Mouse (Mus musculus) embryo, embryonic 10.5 days (tissue): ENCODE data around the gene Map4k4.

Experiments
- DNase-seq: peaks from one replicate; pipeline ENCODE4 v3.0.0-alpha.2; 2015; ENCODE audit warnings: low spot score

The Map4k4 gene

GRCm38 (mm10) chr1:39964427-39964826 lies 63.7 kb downstream of the Map4k4 start:
- no peak for DNase-seq

GRCm38 (mm10) chr1:39965461-39965860 lies 64.7 kb downstream of the Map4k4 start:
- DNase-seq, result no peak

DNA sequence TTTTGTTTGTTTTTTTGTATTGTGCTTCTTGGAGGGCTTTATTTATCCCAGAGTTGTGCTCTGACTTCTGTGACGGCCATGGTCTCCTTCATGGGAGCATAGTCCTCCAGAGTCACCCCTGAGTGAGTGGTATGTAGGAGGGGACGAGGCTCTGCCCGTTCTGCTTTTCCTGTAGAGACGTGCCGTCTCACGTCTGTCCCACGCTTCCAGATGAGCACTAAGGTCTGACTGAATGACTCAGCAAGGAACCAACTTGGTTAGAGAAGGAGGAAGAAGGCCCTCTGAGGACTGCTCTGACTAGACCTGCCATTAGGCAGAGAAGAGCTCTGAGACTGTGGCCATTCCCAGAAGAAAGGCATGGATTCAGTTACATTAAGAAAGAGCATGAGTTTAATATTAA lies 68.3 kb downstream of the Map4k4 start:
- DNase-seq, result no peak

- peak; percentile 65 for DNase-seq
Observed at GRCm38 (mm10) chr1:39969771-39970406, 69.2 kb downstream of the Map4k4 start.

- DNase-seq, result no peak
Observed at GRCm38 (mm10) chr1:39972411-39972810, 71.7 kb downstream of the Map4k4 start.

DNA sequence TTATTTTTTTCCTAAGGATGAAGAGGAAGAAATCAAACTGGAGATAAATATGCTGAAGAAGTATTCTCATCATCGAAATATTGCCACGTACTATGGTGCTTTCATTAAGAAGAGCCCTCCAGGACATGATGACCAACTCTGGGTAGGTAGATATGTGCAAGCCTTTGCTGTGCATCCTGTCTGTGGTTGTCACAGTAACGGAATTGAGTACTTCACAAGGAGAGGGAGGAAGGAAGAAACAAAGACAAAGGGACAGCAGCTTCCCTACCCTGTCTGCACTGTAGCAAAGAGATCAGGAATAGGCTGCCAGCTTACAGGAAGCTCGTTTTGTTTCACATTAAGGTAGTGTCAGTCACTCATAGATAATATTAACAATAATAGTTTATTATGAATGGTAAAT lies 73.2 kb downstream of the Map4k4 start:
- no peak for DNase-seq

DNA sequence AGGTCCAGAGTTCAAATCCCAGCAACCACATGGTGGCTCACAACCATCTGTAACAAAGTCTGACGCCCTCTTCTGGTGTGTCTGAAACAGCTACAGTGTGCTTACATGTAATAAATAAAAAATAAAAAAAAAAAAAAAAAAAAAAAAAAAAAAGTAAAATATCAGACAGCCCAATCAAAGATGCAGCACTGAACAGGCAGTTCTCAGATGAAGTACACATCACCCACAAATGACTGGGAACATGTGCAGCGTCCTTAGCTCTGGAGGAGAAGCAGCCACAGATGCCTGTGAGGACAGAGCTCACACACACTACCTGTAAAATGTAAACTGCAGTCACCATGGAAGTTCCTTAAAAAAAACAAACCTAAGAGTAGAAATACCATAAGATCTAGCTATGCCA lies 74.3 kb downstream of the Map4k4 start:
- DNase-seq, result no peak

DNA sequence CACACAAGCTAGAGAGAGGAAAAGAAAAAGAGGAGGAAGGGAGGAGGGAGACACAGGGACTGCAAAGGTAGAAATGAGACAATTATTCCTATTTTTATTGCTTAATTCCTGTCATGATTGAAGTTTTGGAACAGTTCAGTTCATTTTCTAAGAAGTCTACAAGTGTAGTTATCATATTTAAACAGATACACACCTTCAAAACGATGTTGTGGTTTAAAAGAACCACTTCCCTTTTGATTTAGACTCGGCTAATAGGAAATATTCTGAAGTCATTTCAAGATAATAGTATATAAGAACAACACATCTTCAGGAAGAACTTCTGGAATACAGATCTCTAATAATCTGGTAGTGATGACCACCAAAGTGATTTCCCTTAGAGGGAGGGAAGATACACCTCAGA lies 75.4 kb downstream of the Map4k4 start:
- DNase-seq, result no peak

DNA sequence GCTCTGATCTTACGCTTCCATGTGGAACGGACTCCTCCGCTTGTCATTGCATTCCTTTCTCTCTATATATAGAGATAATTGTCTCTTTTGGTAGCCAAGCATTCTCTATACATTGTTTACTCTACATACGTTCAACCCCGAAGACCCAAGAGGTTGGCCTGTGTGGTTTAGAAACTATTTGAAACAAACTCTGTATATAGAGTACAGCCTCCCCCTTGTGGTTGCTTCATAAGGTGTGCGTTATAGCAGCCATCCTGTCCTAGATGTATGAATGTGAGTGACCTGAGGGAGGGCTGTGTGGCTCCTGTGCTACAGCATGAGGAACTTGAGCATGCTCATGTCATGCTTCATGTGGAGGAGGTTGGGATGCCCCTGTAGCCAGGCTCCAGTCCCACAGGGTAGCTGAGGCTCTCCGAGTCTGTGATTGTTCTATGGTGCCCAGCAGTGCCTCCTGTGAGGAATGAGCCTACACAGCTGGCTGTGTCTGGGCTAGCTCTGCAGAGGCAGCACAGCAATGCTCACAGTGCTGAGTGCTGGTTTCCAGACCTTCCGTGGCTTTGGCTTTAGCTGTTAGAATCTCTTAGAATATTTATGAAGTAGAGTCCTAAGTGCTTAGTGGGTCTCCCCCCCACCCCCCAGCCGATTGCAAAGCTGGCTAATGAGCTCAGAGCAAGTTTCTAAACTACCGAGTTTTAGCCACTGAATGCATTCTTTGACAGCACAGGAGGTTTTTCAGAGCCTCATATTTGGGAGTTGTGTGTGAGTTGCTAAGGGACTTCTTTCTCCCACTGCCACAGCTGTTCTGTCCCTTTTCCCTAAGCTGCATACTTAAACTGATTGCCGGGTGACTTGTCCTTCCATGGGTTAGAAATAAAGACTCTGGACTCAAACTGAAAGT lies 76.4 kb downstream of the Map4k4 start:
- peak; percentile 27 for DNase-seq

DNA sequence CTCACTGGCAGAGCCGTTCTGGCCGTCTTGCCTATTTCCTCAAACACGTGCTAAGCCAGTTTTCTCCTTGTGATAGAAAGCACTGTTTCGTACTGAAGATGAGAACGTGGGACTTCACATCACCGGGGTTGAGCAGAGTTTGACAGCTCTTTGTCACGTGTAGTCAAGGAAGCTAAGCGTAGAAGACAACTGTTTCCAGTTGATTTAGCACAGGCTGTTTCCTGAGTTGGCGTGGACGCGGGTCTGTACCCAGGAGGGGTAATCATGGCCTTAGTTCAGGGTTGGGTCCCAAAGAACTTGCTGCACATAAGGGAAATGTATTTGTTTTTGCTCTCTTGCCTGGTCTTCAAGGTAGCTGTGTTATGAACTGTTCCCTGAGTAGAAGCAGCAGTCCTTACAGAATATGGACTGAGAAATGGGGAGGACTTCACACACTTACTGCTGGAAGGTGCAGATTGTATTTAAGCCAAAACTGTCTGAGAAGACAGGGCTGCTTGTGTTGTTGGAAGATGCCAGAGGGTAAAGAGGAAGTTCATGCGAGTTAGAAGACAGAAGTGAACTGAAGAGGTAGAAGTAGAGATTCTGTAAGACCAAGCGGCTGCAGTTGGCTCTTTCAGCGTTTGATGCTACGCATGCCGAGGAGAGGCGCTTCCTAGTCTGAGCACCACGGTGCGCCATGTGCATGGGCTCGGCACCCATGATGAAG lies 78.2 kb downstream of the Map4k4 start:
- no peak for DNase-seq

GRCm38 (mm10) chr1:39980314-39981290 lies 79.9 kb downstream of the Map4k4 start:
- DNase-seq, result no peak

DNA sequence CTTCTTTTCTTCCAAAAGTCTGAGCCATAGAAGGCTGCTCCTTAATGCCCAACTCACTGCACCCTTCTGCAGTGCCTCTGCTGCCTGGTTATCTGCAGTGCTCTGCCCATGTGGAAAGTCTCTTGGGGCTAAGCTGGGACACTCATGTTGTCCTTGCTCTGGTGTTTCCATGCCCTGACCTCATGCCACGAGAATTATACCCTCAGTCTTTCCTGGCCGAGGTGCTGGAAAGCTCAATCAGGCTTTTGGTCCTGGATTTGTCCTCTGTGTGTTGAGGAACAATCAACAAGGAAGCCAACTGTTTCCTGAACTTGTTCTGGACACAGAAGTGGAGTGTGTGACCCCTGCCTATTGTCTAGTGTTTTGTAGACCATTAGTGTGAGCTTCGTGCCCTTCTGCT lies 81.3 kb downstream of the Map4k4 start:
- DNase-seq, result no peak

DNA sequence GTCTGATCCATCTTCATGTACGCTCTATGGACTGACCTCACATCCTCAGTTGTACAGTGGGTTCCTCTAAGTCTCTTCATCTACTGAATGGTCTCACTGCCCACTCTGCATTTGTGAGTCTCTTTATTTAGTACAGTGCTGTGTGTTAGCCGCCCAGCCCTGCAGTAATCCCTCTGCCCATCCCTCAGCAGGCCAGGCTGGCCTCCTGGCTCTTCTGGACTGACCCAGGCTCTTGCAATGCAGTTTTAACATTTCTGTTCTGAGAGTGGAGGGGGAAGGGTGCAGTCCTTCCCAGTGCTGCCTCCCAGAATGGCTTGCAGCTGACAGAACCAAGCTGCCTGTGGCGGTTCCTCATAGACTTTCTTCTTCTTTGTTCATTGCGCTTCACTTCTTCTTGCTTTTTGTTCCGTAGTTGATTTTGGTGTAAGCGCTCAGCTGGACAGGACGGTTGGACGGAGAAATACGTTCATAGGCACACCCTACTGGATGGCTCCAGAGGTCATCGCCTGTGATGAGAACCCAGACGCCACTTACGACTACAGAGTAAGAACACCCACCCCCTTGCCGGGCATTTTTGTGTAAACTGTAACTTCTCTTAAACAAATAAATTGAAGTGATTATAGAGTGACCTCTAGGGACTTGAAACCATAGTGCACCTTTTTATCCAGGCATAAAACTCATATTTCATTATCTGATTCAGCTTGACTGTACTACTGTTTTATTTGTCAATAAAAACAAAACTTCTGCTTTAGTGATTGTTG lies 82.2 kb downstream of the Map4k4 start:
- DNase-seq, result no peak

GRCm38 (mm10) chr1:39984331-39984730 lies 83.6 kb downstream of the Map4k4 start:
- no peak for DNase-seq

- DNase-seq, result no peak
Observed at GRCm38 (mm10) chr1:39986820-39987219, 86.1 kb downstream of the Map4k4 start.

GRCm38 (mm10) chr1:39988841-39989240 lies 88.1 kb downstream of the Map4k4 start:
- DNase-seq, result no peak

- DNase-seq, result no peak
Observed at GRCm38 (mm10) chr1:39990041-39990440, 89.3 kb downstream of the Map4k4 start.

- DNase-seq, result no peak
Observed at GRCm38 (mm10) chr1:39993921-39994320, 93.2 kb downstream of the Map4k4 start.

DNA sequence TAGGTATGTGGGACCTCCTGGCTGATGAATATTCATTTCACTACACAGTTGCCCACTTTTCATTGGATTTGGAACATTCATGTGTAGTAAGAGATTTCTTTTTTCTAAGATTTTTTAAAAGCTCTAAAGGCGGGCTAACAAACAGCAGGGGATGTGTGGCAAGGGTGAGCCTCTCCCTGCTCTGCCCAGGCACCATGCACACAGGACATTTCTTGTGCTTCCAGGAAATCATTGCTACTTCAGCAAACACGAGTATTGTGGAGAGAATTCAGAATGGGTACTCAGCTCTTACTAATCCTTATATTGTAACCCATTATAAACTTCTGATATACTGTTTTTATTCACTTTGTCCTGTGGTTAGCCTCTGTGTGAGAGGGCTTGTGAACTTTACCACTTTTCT lies 94.9 kb downstream of the Map4k4 start:
- DNase-seq, result no peak

- no peak for DNase-seq
Observed at GRCm38 (mm10) chr1:40000476-40000875, 99.8 kb downstream of the Map4k4 start.

DNA sequence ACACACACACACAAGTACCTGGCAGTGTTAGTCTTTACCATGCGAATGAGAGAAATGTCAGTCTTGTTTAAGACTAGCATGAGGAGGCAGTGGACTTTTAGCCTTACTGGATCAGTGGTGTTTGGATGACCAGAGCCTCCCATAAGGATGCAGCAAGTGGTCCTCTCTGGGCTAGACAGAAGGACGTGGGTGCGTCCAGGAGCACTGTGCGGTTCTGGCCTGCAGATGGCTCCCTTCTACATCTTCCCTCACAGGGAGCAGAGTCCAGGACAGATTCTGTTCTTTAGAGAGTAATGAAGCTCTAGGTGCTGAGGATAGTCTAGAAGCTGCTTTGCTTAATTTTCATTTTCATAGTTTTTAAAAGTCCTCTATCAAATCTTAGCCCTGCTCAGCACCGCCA lies 100.2 kb downstream of the Map4k4 start:
- DNase-seq, result peak; percentile 43
